Mouse (Mus musculus) ES-E14 (cell line): ENCODE measurements at regions not wholly inside any gene's neighbourhood (a gene's known extent, or its start where the extent isn't known, plus 50 kb on each side); places are given as distances from the start of the nearest gene placed in this dataset.

Source experiments
- DNase-seq: peaks from one replicate; pipeline ENCODE4 v3.0.0-alpha.2; 2013; ENCODE audit warnings: low read depth, low spot score
- H3K27ac ChIP-seq: 2 replicates; pipeline ENCODE4 v1.5.1; 2012; ENCODE audit warnings: low read depth, mild to moderate bottlenecking, low read length, moderate library complexity, mixed read lengths; ENCODE audit not compliant: poor library complexity, insufficient read depth, severe bottlenecking
- H3K36me3 ChIP-seq: 2 replicates; pipeline ENCODE4 v1.6.1; 2012; ENCODE audit warnings: mild to moderate bottlenecking, low read length, moderate library complexity, mixed read lengths; ENCODE audit not compliant: control insufficient read depth, poor library complexity, insufficient read depth, severe bottlenecking
- H3K4me1 ChIP-seq, 2 experiments: fragments of 150-350 bp in 1 of 2; sonication (generic) in 1 of 2; 2 replicates each; pipeline ENCODE4 v1.6.1; 2012; ENCODE audit warnings: low read length in 2 of 2, mild to moderate bottlenecking in 1 of 2, mixed read lengths in 1 of 2; ENCODE audit not compliant: control insufficient read depth in 2 of 2, insufficient read depth in 2 of 2, poor library complexity in 1 of 2
- H3K4me3 ChIP-seq, 2 experiments: fragments of 150-350 bp in 1 of 2; sonication (generic) in 1 of 2; 2 replicates each; pipeline ENCODE4 v1.5.1; 2012; ENCODE audit warnings: low read length in 2 of 2, low read depth in 1 of 2, mild to moderate bottlenecking in 1 of 2, mixed read lengths in 1 of 2; ENCODE audit not compliant: insufficient read depth in 1 of 2, poor library complexity in 1 of 2, severe bottlenecking in 1 of 2
- H3K9ac ChIP-seq: 2 replicates; pipeline ENCODE4 v1.6.1; 2012; ENCODE audit warnings: low read depth, mild to moderate bottlenecking, low read length, mixed read lengths; ENCODE audit not compliant: poor library complexity, insufficient read depth, severe bottlenecking
- H3K9me3 ChIP-seq: fragments of 150-350 bp; sonication (generic); 2 replicates; pipeline ENCODE4 v1.6.1; 2012; ENCODE audit warnings: low read depth, mild to moderate bottlenecking, low read length; ENCODE audit not compliant: control insufficient read depth, insufficient read depth
- CHD2 ChIP-seq: IDR thresholded peaks from 2 replicates; pipeline ENCODE4 v1.6.1; 2014; ENCODE audit warnings: mild to moderate bottlenecking, low read depth, low read length, inconsistent platforms
- HCFC1 ChIP-seq: IDR thresholded peaks from 2 replicates; pipeline ENCODE4 v1.6.1; 2012; ENCODE audit warnings: low read length, inconsistent platforms, borderline replicate concordance; ENCODE audit not compliant: insufficient read depth
- MAFK ChIP-seq: IDR thresholded peaks from 2 replicates; pipeline ENCODE4 v1.6.1; 2014; ENCODE audit warnings: mild to moderate bottlenecking, low read depth, low read length, inconsistent platforms; ENCODE audit not compliant: insufficient read depth
- ZC3H11A ChIP-seq: IDR thresholded peaks from 2 replicates; pipeline ENCODE4 v1.6.1; 2012; ENCODE audit warnings: low read depth, mild to moderate bottlenecking, inconsistent platforms, low read length, borderline replicate concordance
- ZNF384 ChIP-seq: IDR thresholded peaks from 2 replicates; pipeline ENCODE4 v1.6.1; 2012; ENCODE audit warnings: low read depth, low read length, inconsistent platforms
- in situ Hi-C, 2 experiments: fragments of 600-800 bp; cut with MboI; formaldehyde crosslinking; loops; one replicate each; pipeline ENCODE4 v1.15.1; 2025; ENCODE audit warnings: low sequenced_read_pairs in 2 of 2, inconsistent platforms in 1 of 2; ENCODE audit not compliant: unreplicated experiment in 2 of 2

DNA sequence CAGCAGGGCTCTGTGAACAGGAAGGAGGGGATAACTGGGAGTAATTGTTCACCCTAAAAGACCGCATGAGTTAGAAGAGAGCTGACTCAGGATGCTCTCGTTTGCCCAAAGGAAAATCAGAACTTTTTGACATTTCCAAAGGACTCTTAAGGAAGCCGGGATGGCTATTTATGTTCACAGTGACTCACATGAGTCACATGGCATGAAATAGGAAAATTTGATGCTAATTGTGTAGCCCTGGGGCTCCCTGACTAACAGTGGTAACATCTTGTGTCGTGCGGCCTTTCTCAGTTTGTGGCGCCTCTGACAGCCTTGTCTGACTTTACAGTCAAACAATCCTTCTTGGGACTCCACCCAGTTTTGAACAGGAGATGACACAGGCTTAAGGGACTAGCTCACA is 51.9 kb upstream of the Cacna1a start:
- Histone ChIP-seq H3K9ac (no peak overlapping the region), H3K4me1 (peaks cover 0 to 5% of the 10 kb centered on the region in 2 experiments; a peak in 1 of 4 replicates), H3K27ac (no peak overlapping the region), H3K36me3 (no peaks in the 10 kb centered on the region), H3K9me3 (no peaks in the 10 kb centered on the region), H3K4me3 (no peak overlapping the region)
- DNase-seq = no peak
- in situ Hi-C loops = no loop called here
- TF ChIP-seq HCFC1 (no peak), MAFK (no peak), ZC3H11A (no peak), CHD2 (no peak), ZNF384 (no peak)

DNA sequence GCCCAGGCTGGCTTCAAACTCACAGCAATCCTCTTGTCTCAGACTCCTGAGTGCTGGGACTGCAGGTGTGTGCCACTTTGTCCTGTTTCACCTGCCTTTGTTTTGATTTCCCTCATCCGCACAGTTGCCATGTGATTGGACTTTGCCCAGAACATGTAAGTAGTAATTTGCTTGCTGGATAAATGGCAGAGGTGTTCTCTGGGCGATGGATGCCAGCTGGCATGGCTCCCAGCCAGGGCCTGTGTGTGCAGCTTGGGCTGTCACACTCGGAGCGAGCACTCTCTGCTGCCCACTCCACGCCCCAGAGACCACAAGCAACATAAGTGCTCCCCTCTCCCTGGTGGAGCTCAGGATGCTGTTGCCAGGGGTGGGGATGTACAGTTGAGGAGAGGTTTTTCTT is 53.9 kb upstream of the Cacna1a start:
- Histone ChIP-seq H3K36me3 (no peaks in the 10 kb centered on the region), H3K9ac (no peak overlapping the region), H3K4me1 (no peaks in the 10 kb centered on the region), H3K9me3 (no peaks in the 10 kb centered on the region), H3K4me3 (no peak overlapping the region), H3K27ac (no peak overlapping the region)
- TF ChIP-seq CHD2 = no peak
- no peak for TF ChIP-seq ZC3H11A
- in situ Hi-C loops = no loop called here
- DNase-seq = no peak

DNA sequence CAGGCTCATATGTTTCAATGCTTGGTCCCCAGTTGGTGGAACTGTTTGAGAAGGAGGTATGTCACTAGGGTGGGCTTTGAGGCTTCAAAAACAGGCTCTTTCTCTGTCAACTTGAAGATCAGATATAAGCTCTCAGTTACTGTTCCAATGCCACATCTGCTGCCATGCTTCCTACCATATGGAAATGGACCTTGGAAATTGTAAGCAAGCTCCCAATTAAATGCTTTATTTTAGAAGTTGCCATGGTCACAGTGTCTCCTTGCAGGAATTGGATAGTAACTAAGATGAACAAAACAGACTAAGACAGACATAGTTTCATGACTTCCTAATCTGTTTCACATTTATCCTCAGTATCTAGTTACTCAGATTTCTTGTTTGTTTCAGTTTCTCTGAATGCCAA is 56.7 kb upstream of the Cacna1a start:
- no peak overlapping the region for H3K9ac ChIP-seq
- DNase-seq = no peak
- no peaks in the 10 kb centered on the region for H3K9me3 ChIP-seq
- H3K4me1 ChIP-seq = no peaks in the 10 kb centered on the region
- H3K4me3 ChIP-seq = no peak overlapping the region
- H3K36me3 ChIP-seq = no peaks in the 10 kb centered on the region
- no peak overlapping the region for H3K27ac ChIP-seq
- in situ Hi-C loops = no loop called here
- TF ChIP-seq ZNF384 (no peak), ZC3H11A (no peak)

DNA sequence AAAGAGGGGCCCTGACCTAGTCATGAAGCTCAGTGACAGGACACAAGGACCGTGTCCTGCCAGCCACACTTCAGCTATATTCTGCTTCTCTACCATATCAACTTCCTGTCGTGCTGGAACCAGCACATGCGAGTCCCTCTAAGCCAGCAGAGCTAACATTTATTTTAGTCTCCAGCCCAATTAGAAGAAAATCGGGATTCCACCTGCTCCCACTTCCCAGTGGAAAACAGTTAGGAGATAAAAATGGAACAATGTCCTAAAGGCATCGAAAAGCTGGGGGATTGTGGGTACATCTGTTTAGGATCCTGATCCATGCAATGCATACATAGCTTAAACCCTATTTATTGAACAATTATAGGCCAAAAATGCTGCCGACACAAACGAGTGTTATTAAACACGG is 58.7 kb upstream of the Cacna1a start:
- in situ Hi-C loops = no loop called here
- no peak for TF ChIP-seq HCFC1
- TF ChIP-seq ZC3H11A = no peak
- DNase-seq = no peak

DNA sequence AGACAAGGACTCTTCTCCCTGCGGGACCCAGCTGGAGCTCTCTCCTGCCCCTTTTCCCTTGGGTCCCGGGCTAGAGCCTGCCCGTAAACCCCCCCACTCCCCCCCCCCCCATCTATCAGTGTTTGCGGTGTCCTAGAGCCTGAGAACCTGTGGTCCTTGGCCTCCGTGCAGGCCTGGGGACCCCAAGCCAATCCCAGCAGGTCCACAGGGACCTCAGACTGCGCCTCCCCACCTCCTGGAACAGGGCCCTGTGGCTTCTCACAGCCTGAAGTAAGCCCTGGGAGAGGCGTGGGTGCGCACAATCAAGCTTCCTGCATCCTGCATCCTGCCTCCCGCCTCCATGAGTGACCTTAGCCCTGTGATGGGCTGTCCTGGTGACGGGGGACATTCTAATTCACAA is 52.6 kb upstream of the Ccdc130 start:
- DNase-seq = no peak
- H3K27ac ChIP-seq = no peak overlapping the region
- H3K4me3 ChIP-seq = no peak overlapping the region
- in situ Hi-C loops = no loop called here
- no peaks in the 10 kb centered on the region for H3K36me3 ChIP-seq
- TF ChIP-seq ZNF384 = no peak
- no peak for TF ChIP-seq CHD2
- no peak for TF ChIP-seq MAFK
- no peak for TF ChIP-seq HCFC1
- no peak for TF ChIP-seq ZC3H11A
- H3K9me3 ChIP-seq = no peaks in the 10 kb centered on the region
- no peaks in the 10 kb centered on the region; a peak in 1 of 4 replicates for H3K4me1 ChIP-seq
- H3K9ac ChIP-seq = no peak overlapping the region

More for the DNA sequence above, 58.7 kb upstream of the Cacna1a start:
- H3K9me3 ChIP-seq = no peaks in the 10 kb centered on the region
- no peak overlapping the region for H3K9ac ChIP-seq
- no peak overlapping the region for H3K4me3 ChIP-seq
- H3K36me3 ChIP-seq = no peaks in the 10 kb centered on the region
- no peaks in the 10 kb centered on the region for H3K4me1 ChIP-seq
- no peak overlapping the region for H3K27ac ChIP-seq
